Mouse (Mus musculus): ENCODE data around the gene Brox.
"Not testable (repeated sequence)": the region's sequence is repeated elsewhere in the genome, so short reads cannot be mapped to it uniquely, and the experiment has no call there.

The Brox gene

GRCm38 (mm10) chr1:183296877-183297383, at the start of gene Brox:
Brox (minus strand) TSS chr1:183297269.
- peak; percentile 93 for DNase-seq (ENCODE audit: low spot score)

DNA sequence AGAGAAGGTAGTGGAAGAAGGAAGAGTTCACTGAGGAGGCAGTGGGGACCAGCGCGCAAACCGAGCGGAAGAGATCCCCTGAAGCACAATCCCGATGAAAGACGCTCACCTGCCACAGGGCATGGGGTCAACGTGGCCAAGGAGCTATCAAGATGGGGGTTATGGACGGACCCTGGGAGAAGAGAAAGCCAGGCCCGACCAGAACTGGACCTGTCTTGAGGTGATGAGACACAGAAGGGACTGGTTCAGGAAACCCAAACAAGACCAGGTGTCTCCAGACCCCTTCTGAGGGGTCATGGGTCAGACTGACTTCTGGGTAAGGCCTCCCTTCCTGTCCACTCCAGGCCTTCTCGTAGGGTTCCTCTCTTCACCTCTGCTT, 48.7 kb upstream of the Brox start:
- DNase-seq (ENCODE audit: low spot score), result no peak

- peak; percentile 91 for DNase-seq (ENCODE audit: low spot score)
Observed at GRCm38 (mm10) chr1:183344886-183345816, 48.1 kb upstream of the Brox start.

GRCm38 (mm10) chr1:183342902-183343301, 45.8 kb upstream of the Brox start:
- DNase-seq (ENCODE audit: low spot score), result not testable (repeated sequence)

GRCm38 (mm10) chr1:183327171-183327570, 30.1 kb upstream of the Brox start:
- no peak for DNase-seq (ENCODE audit: low spot score)

DNA sequence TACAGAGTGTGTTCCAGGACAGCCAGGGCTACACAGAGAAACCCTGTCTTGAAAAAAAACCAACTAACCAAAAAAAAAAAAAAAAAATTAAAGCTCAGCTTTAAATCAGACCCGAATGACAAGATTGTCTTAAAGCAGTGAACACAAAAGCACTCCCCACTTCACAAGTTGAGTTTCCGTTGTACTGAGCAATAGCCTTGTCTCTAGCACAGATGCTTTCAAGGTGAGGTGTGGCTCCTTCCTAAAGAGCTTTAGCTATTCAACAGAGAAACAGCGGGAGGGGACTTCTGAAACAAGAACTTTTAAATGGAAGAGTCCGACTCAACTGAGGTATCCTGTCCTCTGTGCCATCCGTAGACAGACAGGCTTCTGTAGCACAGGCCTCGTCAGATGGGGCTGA, 27.4 kb upstream of the Brox start:
- no peak for DNase-seq (ENCODE audit: low spot score)

GRCm38 (mm10) chr1:183323923-183324322, 26.9 kb upstream of the Brox start:
- no peak for DNase-seq (ENCODE audit: low spot score)

- not testable (repeated sequence) for DNase-seq (ENCODE audit: low spot score)
Observed at GRCm38 (mm10) chr1:183322496-183322895, 25.4 kb upstream of the Brox start.

DNA sequence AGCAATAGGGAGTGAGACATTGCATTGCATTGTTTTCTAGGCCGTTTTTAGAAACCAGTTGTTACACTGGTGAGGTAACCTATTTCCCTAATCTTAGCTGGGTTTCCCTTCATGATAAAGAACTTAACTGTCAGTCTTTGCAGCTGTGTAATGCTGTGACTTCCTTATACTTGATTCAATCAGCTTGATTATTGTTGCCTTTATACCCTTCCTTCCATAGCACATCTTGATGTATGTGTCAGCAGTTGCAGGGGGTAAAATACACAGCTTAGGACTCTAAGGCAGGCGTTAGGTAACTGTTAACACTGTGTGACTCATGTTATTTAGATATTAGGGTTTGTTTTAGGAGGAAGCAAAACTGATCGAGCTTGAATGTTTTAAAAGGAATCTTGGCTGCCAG, 23.6 kb upstream of the Brox start:
- DNase-seq (ENCODE audit: low spot score), result no peak

- DNase-seq (ENCODE audit: low spot score), result peak; percentile 15
Observed at GRCm38 (mm10) chr1:183315783-183316182, 18.7 kb upstream of the Brox start.

GRCm38 (mm10) chr1:183312076-183312475, 15.0 kb upstream of the Brox start:
- no peak for DNase-seq (ENCODE audit: low spot score)

DNA sequence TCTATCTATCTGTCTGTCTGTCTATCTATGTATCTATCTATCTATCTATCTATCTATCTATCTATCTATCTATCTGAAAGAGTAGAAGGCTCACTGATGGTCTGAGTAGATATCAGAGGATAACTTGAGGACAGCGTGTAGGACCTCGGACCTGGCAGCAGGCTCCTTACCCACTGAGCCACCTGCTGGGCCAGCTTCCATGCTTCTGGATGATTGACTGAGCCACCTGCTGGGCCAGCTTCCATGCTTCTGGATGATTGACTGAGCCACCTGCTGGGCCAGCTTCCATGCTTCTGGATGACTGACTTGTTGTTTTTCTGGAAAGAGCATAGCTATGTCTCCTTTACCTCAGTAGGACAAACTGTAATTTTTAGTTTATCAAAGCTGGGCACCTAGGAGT, 12.5 kb upstream of the Brox start:
- DNase-seq (ENCODE audit: low spot score), result not testable (repeated sequence)

DNA sequence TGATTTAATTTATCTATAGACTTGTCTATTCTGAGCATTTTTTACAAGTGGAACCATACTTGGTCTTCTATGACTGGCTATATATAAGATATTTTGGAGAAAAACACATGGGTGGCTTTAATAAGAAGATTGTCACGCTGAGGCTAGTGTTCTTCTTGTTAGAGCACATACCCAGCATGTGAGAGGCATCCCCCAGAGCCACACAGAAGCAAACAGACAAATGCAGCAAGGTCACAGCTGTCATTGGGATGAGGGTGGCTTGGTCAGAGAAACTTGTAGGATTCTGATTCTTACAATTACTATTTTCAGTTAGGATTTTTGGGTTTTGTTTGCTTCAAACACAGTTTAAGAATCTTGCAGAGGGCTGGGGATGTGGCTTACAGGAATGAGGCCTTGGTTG, 11.4 kb upstream of the Brox start:
- no peak for DNase-seq (ENCODE audit: low spot score)

DNA sequence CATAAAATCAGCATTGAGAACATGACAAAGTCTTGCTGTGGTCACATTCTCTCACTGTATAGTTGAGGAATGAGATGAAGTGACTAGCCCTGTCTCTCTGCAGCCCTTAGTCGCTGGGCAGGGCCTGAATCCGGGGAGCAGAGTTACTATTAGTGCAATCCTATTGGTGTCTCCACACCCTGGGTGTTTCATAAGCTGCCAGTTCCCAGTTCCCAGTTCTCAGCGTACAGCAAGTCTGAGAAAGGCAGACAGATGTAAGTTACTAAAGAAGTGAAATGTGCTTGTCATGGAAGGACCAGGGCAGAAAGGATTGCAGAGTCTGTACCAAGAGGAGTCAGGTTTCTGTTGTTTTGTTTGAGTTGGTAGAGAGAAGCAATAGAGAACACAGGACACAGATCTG, 10.5 kb upstream of the Brox start:
- no peak for DNase-seq (ENCODE audit: low spot score)

DNA sequence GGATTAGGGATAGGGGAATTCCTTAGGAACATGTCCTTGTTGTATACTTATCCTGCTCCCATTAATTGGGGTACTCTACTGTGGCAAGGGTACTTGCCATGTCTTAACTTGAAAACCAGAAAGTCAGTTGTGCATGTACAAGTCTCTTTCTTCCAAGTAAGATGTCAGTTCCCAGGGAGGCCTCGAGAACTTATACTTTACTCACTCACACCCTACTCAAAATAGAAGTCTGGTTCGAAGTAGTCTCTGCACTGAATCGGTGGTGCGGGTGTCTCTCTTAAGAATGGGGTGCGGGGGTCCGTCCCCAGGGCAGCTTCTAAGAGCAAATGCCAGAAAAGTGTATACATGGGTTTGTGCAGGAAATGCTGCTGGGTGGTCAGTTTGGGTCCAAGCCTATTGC, 2.1 kb upstream of the Brox start:
- peak; percentile 96 for DNase-seq (ENCODE audit: low spot score)

- DNase-seq (ENCODE audit: low spot score), result peak; percentile 65
Observed at GRCm38 (mm10) chr1:183297886-183298489, 919 bp upstream of the Brox start.

- peak; percentile 61 for DNase-seq (ENCODE audit: low spot score)
Observed at GRCm38 (mm10) chr1:183297473-183297885, 410 bp upstream of the Brox start.

GRCm38 (mm10) chr1:183296465-183296864, 604 bp downstream of the Brox start, which contains the start of gene Aida:
Aida (plus strand) TSS chr1:183296590.
- DNase-seq (ENCODE audit: low spot score), result peak; percentile 64

DNA sequence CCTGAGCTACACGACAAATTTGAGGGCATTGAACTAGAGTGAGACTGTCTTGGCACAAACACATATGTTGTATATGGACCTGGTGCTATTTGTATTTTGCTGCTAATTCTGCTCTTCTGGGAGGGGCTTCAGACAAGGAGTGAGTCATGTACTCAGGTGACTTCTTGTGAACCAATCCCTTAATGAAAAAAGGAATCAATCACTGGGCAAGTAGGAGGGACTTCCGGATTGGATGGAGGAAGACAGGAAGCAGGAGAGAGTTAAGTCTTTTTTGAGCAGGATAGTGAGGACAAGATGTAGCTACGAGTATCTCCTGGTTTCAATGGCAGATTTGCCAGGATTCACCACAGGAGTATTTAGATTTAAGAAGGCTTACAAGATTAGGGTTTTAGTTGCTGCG, 7.5 kb downstream of the Brox start:
- no peak for DNase-seq (ENCODE audit: low spot score)

GRCm38 (mm10) chr1:183288351-183288750, 8.7 kb downstream of the Brox start:
- no peak for DNase-seq (ENCODE audit: low spot score)

DNA sequence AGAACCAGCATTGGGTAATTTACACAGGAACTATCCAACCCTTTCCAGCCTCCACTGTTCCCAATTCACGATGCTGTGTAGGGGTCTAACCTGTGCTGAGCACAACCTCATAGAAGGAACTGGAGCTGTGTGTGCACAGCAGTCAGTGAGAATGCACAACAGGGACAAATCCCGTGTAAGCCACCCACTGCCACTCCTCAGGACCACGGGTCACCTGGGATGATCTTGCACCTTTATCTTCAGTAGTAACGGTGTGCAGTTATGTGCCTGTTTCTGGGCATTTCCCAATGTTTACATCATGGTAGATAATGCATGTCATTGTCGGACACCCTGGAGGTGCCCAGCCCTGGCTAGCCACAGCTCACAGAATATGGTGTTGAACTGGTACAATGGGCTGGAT, 21.3 kb downstream of the Brox start:
- no peak for DNase-seq (ENCODE audit: low spot score)

DNA sequence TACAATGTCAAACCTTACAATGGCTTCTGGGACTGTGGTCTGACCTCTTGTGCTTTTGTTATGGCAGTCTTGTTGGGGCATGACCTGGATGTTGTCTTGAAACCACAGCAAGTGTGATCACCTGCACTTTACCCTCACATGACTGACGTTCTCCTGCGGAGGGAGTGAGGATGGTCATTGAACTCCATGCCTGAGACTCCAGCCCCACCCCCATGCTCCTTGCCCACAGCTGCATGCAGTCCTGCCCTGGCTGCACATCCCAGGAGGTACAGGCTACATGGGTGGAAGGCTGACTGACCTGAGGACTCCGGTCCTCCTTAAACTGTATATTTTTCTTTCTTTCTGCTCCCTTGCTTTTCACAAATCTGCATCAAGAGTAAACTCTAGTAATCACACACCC, 22.7 kb downstream of the Brox start:
- no peak for DNase-seq (ENCODE audit: low spot score)

Data from embryo, embryonic 10 days (tissue).